Mouse (Mus musculus) lung, embryonic 16.5 days (tissue): ENCODE data around the gene Cytip. TPM values are rescaled to one million over a fixed set of nuclear protein-coding genes. Genes with fewer than 3 reads are reported as not detected.
"Not testable (repeated sequence)": the region's sequence is repeated elsewhere in the genome, so short reads cannot be mapped to it uniquely, and the experiment has no call there.

Experiments used
- ATAC-seq: fragments of 200-750 bp; cut with Nextera tagmentation; 2 replicates; pipeline ENCODE4 v1.8.0; 2017; ENCODE audit warnings: low read depth, mild to moderate bottlenecking, moderate library complexity
- H3K27ac ChIP-seq: fragments of 300-500 bp; sonication (generic); 2 replicates; pipeline ENCODE4 v1.5.1; 2014; ENCODE audit warnings: mild to moderate bottlenecking, control low read depth, low read length
- H3K27me3 ChIP-seq: fragments of 300-500 bp; sonication (generic); 2 replicates; pipeline ENCODE4 v1.6.1; 2014; ENCODE audit warnings: low read depth, low read length, mixed read lengths; ENCODE audit not compliant: control insufficient read depth, insufficient read depth
- H3K36me3 ChIP-seq: fragments of 300-500 bp; sonication (generic); 2 replicates; pipeline ENCODE4 v1.6.1; 2014; ENCODE audit warnings: low read length; ENCODE audit not compliant: control insufficient read depth, insufficient read depth
- H3K4me1 ChIP-seq: fragments of 300-500 bp; sonication (generic); replicated peaks from 2 replicates; pipeline ENCODE4 v1.6.1; 2014; ENCODE audit warnings: low read length, mixed read lengths; ENCODE audit not compliant: control insufficient read depth, insufficient read depth
- H3K4me2 ChIP-seq: fragments of 300-500 bp; sonication (generic); 2 replicates; pipeline ENCODE4 v1.6.1; 2014; ENCODE audit warnings: low read depth, low read length, control low read depth
- H3K4me3 ChIP-seq: fragments of 300-500 bp; sonication (generic); 2 replicates; pipeline ENCODE4 v1.5.1; 2014; ENCODE audit warnings: mild to moderate bottlenecking, low read length, control low read depth
- H3K9ac ChIP-seq: fragments of 300-500 bp; sonication (generic); 2 replicates; pipeline ENCODE4 v1.6.1; 2014; ENCODE audit warnings: low read length, control low read depth
- H3K9me3 ChIP-seq: fragments of 300-500 bp; sonication (generic); 2 replicates; pipeline ENCODE4 v1.6.1; 2016; ENCODE audit warnings: low read length; ENCODE audit not compliant: control insufficient read depth
- WGBS: fragments of 180-500 bp; shearing (Covaris S2); extraction: QIAGEN DNeasy Blood & Tissue Kit; methylation state at CpG from one replicate; pipeline ENCODE4 v1.1.7; 2014; 5-methylcytosine and 5-hydroxymethylcytosine counted together
- polyA plus RNA-seq: library from polyadenylated mRNA; unstranded; fragments of >200 nt; fragmentation: Nextera tagmentation; extraction: Ambion mirVana; gene quantifications from 2 replicates; pipeline ENCODE4 v1.2.1, GENCODE M21; 2015

The Cytip gene
- polyA plus RNA-seq, 1 experiment from 2014 or later, result 3.8 TPM

- ATAC-seq, result no peak
- H3K4me1 ChIP-seq, result no peaks in the 10 kb centered on the region
- no peaks in the 10 kb centered on the region for H3K27me3 ChIP-seq
- no peak overlapping the region for H3K4me2 ChIP-seq
- no peak overlapping the region for H3K27ac ChIP-seq
- H3K4me3 ChIP-seq, result no peak overlapping the region
- no peak overlapping the region for H3K9ac ChIP-seq
- H3K36me3 ChIP-seq, result no peaks in the 10 kb centered on the region
- WGBS, result 77% methylated on average over 5 of the region's 5 CpGs
- H3K9me3 ChIP-seq, result no peaks in the 10 kb centered on the region
Observed at GRCm38 (mm10) chr2:58138611-58139010, 56.7 kb downstream of the Cytip start.

- WGBS, result 68% methylated on average over 7 of the region's 7 CpGs
- H3K4me2 ChIP-seq, result no peak overlapping the region
Observed at GRCm38 (mm10) chr2:58137676-58138075, 57.7 kb downstream of the Cytip start.

GRCm38 (mm10) chr2:58136526-58136925, 58.8 kb downstream of the Cytip start:
- Histone ChIP-seq H3K9ac (no peak overlapping the region), H3K27ac (no peak overlapping the region), H3K4me2 (no peak overlapping the region), H3K9me3 (no peaks in the 10 kb centered on the region), H3K36me3 (no peaks in the 10 kb centered on the region), H3K27me3 (no peaks in the 10 kb centered on the region), H3K4me3 (no peak overlapping the region), H3K4me1 (no peaks in the 10 kb centered on the region)
- ATAC-seq, result no peak
- 86% methylated on average over 4 of the region's 4 CpGs for WGBS

More at GRCm38 (mm10) chr2:58137676-58138075, 57.7 kb downstream of the Cytip start:
- H3K9ac ChIP-seq, result no peak overlapping the region
- H3K36me3 ChIP-seq, result no peaks in the 10 kb centered on the region
- H3K27ac ChIP-seq, result no peak overlapping the region
- no peaks in the 10 kb centered on the region for H3K4me1 ChIP-seq
- no peak for ATAC-seq
- no peaks in the 10 kb centered on the region for H3K27me3 ChIP-seq
- no peaks in the 10 kb centered on the region for H3K9me3 ChIP-seq
- H3K4me3 ChIP-seq, result no peak overlapping the region

GRCm38 (mm10) chr2:58135061-58135463, 60.3 kb downstream of the Cytip start:
- no peaks in the 10 kb centered on the region for H3K4me1 ChIP-seq
- H3K36me3 ChIP-seq, result no peaks in the 10 kb centered on the region
- no peak overlapping the region for H3K9ac ChIP-seq
- H3K9me3 ChIP-seq, result no peaks in the 10 kb centered on the region
- H3K4me2 ChIP-seq, result no peak overlapping the region
- H3K4me3 ChIP-seq, result no peak overlapping the region
- no peak overlapping the region for H3K27ac ChIP-seq
- no peak for ATAC-seq
- no peaks in the 10 kb centered on the region for H3K27me3 ChIP-seq
- WGBS, result 59% methylated on average over 2 of the region's 2 CpGs

DNA sequence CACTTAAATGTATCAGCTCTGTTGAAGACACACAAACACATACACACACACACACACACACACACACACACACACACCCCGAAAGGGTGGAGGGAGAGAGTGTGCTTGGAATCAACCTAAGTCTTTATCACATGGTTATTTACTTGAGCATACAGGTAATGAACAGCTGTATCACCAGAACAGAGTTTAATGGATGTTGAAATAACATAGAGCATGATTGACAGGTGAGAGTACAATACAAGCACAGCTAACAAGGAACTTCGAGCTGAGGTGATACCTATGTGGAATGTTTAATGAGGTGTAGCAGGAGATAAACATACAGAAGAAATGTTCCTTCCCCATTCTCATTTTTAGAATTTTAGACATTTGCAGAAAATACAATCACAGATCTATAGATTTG, 62.7 kb downstream of the Cytip start:
- no peak for ATAC-seq
- 55% methylated on average over 2 of the region's 2 CpGs for WGBS

GRCm38 (mm10) chr2:58129903-58130302, 65.4 kb downstream of the Cytip start:
- H3K4me2 ChIP-seq, result no peak overlapping the region
- H3K9ac ChIP-seq, result no peak overlapping the region
- H3K36me3 ChIP-seq, result no peaks in the 10 kb centered on the region

More for the DNA sequence above, 62.7 kb downstream of the Cytip start:
- H3K27ac ChIP-seq, result no peak overlapping the region
- no peak overlapping the region for H3K4me3 ChIP-seq
- H3K4me2 ChIP-seq, result no peak overlapping the region
- H3K4me1 ChIP-seq, result no peaks in the 10 kb centered on the region
- no peaks in the 10 kb centered on the region for H3K27me3 ChIP-seq
- no peak overlapping the region for H3K9ac ChIP-seq
- H3K9me3 ChIP-seq, result no peaks in the 10 kb centered on the region
- H3K36me3 ChIP-seq, result no peaks in the 10 kb centered on the region

DNA sequence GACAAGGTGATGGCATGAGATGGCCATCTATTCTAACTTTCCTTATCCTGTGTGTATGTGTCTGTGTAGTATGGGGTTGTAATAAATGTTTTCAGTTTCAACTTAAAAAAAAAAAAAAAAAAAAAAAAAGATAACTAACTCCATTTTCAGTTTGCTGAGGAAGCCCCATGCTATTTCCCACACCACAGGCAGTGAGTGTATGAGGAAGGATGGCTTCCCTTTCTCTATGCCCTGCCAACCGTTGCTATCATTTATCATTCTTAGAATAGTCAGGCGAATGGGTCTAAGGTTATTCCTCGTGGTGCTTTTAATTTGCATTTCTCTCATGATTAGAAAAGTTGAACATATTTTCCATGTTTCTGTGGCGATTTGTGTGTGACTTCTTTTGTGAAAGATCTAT, 84.2 kb downstream of the Cytip start:
- no peaks in the 10 kb centered on the region for H3K27me3 ChIP-seq
- no peak overlapping the region for H3K4me2 ChIP-seq
- 49% methylated on average over 4 of the region's 4 CpGs for WGBS
- ATAC-seq, result no peak
- H3K9me3 ChIP-seq, result no peaks in the 10 kb centered on the region
- H3K4me1 ChIP-seq, result no peaks in the 10 kb centered on the region
- H3K4me3 ChIP-seq, result no peak overlapping the region
- H3K27ac ChIP-seq, result no peak overlapping the region
- H3K36me3 ChIP-seq, result no peaks in the 10 kb centered on the region
- no peak overlapping the region for H3K9ac ChIP-seq

More at GRCm38 (mm10) chr2:58129903-58130302, 65.4 kb downstream of the Cytip start:
- H3K9me3 ChIP-seq, result no peaks in the 10 kb centered on the region
- 74% methylated on average over 5 of the region's 5 CpGs for WGBS
- no peak for ATAC-seq
- H3K4me1 ChIP-seq, result no peaks in the 10 kb centered on the region
- no peaks in the 10 kb centered on the region for H3K27me3 ChIP-seq
- no peak overlapping the region for H3K4me3 ChIP-seq
- no peak overlapping the region for H3K27ac ChIP-seq

GRCm38 (mm10) chr2:58107887-58108286, 87.4 kb downstream of the Cytip start:
- not testable (repeated sequence) for H3K27ac ChIP-seq, H3K4me2 ChIP-seq, H3K4me3 ChIP-seq, ATAC-seq, H3K9me3 ChIP-seq, H3K9ac ChIP-seq, H3K27me3 ChIP-seq, H3K36me3 ChIP-seq, H3K4me1 ChIP-seq
- WGBS, result 84% methylated on average over 13 of the region's 16 CpGs

- Histone ChIP-seq H3K4me3 (no peak overlapping the region), H3K4me1 (no peaks in the 10 kb centered on the region), H3K4me2 (no peak overlapping the region), H3K9me3 (no peaks in the 10 kb centered on the region), H3K36me3 (no peaks in the 10 kb centered on the region), H3K9ac (no peak overlapping the region), H3K27ac (no peak overlapping the region), H3K27me3 (no peaks in the 10 kb centered on the region)
- WGBS, result 78% methylated on average over 6 of the region's 6 CpGs
- ATAC-seq, result no peak
Observed at GRCm38 (mm10) chr2:58107046-58107445, 88.3 kb downstream of the Cytip start.

DNA sequence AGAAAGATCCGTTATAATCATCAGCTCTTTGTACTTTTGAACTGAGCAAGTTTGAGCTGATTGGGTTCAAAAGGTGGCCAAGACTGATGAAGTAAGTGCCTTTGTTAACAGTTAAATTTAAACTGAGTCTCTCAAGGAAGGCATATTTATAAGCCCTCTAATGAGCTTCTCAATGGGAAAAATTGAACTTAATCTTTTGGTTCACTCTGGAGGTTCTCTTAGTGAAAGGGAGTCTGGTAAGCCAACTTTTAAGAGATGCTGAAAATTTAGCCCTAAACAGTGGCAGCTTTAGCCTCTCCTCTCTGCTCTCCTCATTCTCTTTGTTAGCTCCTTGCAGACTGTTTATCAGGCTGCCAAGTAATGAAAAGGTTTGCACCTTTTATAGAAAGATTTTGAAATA, 100.5 kb downstream of the Cytip start:
- Histone ChIP-seq H3K36me3 (no peaks in the 10 kb centered on the region), H3K9me3 (no peaks in the 10 kb centered on the region), H3K9ac (no peak overlapping the region), H3K27ac (no peak overlapping the region), H3K4me3 (no peak overlapping the region), H3K4me1 (no peaks in the 10 kb centered on the region), H3K27me3 (no peaks in the 10 kb centered on the region), H3K4me2 (no peak overlapping the region)
- 58% methylated on average over 1 of the region's 1 CpGs for WGBS
- ATAC-seq, result no peak
